Comparison of ENCODE assay signal across 9 mouse cellular contexts in the genomic region with DNA sequence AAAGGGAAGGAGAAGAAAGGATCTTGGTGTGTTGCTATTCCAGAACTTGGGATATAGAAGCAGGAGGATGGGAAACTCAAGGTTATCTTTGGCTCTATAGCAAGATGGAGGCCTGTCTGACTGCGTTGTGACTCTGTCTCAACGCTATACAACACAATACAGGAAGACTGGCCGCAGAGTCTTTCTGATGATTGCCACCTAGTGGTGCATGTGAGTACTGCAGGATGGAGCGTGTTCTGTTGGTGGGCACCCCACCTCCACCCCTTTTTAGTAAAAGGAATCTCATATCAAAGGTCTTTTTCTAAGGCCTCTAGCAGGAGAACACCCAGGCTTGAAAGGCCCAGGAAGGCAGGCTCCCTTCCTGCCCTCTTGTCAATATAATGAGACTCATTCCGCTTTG. TPM values are rescaled to one million over a fixed set of nuclear protein-coding genes. Genes with fewer than 3 reads are reported as not detected.
DNase-seq lines count a peak whose midpoint lies in the region; ATAC-seq and TF ChIP-seq lines count a peak whose summit lies in the region.
"Had no signal": no experiment of that assay in that cellular context is flagged by ENCODE, and none has a peak within 500 bp of the region (broad histone marks: within the 10 kb centered on the region; RNA-seq: fewer than 3 reads in every experiment).

No protein-coding gene starts in this region.

- no peaks in the 10 kb centered on the region for H3K9me3 ChIP-seq in lung, embryonic 14.5 days (ENCODE audit: low read depth, low read length)
- H3K9me3 ChIP-seq: hindbrain, embryonic 15.5 days had no signal

- peak; percentile 88 for TF ChIP-seq CTCF in brain, embryonic 14.5 days (IDR thresholded peaks at IDR 0.05; ENCODE audit: borderline replicate concordance, extremely low read depth, insufficient read depth, insufficient read length)
- peak; percentile 95 for TF ChIP-seq CTCF in lung, embryonic 14.5 days (IDR thresholded peaks at IDR 0.05; ENCODE audit: low read depth)

- H3K27ac ChIP-seq in lung, embryonic 14.5 days (ENCODE audit: low read depth): no peak overlapping the region
- H3K27ac ChIP-seq: hindbrain, embryonic 15.5 days had no signal

- peak; percentile 86 for DNase-seq in 3T3-L1 (ENCODE audit: low read depth, low spot score)
- peak; percentile 90 to 94 for DNase-seq in CD8-positive naive resting alpha-beta T cell, adult 2 months (ENCODE audit: low read depth in 2 of 2, low spot score in 2 of 2)
- DNase-seq in brain, embryonic 14.5 days (ENCODE audit: low read depth): peak; percentile 79
- DNase-seq in frontal cortex, postnatal 10 days (ENCODE audit: low spot score in 2 of 2): peak; percentile 44 to 76
- peak; percentile 90 to 91 for DNase-seq in kidney, postnatal 4 days
- DNase-seq in lung, embryonic 14.5 days: peak; percentile 92
- DNase-seq in right cerebral cortex, postnatal 14 days: peak; percentile 88

- 14% methylated on average over 5 of the region's 5 CpGs for WGBS in lung, embryonic 14.5 days

- no peak overlapping the region for H3K4me3 ChIP-seq in lung, embryonic 14.5 days (ENCODE audit: low read depth, low read length)
- H3K4me3 ChIP-seq: hindbrain, embryonic 15.5 days had no signal

- H3K36me3 ChIP-seq in lung, embryonic 14.5 days (ENCODE audit: insufficient read depth): no peaks in the 10 kb centered on the region
- H3K36me3 ChIP-seq: hindbrain, embryonic 15.5 days had no signal

- ATAC-seq in lung, embryonic 14.5 days (ENCODE audit: insufficient read depth): no peak
- ATAC-seq in erythroblast, adult 5-6 weeks (replicated peaks; ENCODE audit: low FRiP score, poor library complexity, severe bottlenecking): no peak

- no peak overlapping the region for H3K4me2 ChIP-seq in lung, embryonic 14.5 days
- H3K4me2 ChIP-seq: hindbrain, embryonic 15.5 days had no signal

- H3K4me1 ChIP-seq in lung, embryonic 14.5 days (ENCODE audit: insufficient read depth): no peaks in the 10 kb centered on the region

- H3K27me3 ChIP-seq in lung, embryonic 14.5 days (ENCODE audit: insufficient read depth, low read length): peaks cover under 1% of the 10 kb centered on the region; the same call in 1 of the 2 replicates

- no peak for TF ChIP-seq POLR2A in brain, embryonic 14.5 days (IDR thresholded peaks at IDR 0.05; ENCODE audit: borderline replicate concordance, extremely low read depth, insufficient read depth, insufficient read length, poor library complexity, severe bottlenecking)

- H3K9ac ChIP-seq in lung, embryonic 14.5 days: no peak overlapping the region
- H3K9ac ChIP-seq: hindbrain, embryonic 15.5 days had no signal

RNA-seq across cellular contexts. Expression of a gene that starts 36.5 kb away (rescaled TPM):
- 6.7 and 7.0 TPM in 2 replicates for polyA plus RNA-seq in brain, embryonic 14.5 days (2012; rRNA removed)
- 16.8 and 20.6 TPM in 2 replicates for polyA plus RNA-seq in lung, embryonic 14.5 days (2014; fragmentation: Nextera tagmentation; extraction: Ambion mirVana)
- 5.6 and 7.9 TPM in 2 replicates for total RNA-seq in erythroblast, adult 5-6 weeks (2015; ENCODE audit: low replicate concordance)
- 4.9 and 5.7 TPM in 2 replicates for total RNA-seq in erythroblast, adult 5-6 weeks (2017; ENCODE audit: low replicate concordance)

RNA-seq across cellular contexts. Expression of a gene that starts 59.7 kb away (rescaled TPM):
- polyA plus RNA-seq in brain, embryonic 14.5 days (2012; rRNA removed): 4.6 and 6.3 TPM in 2 replicates
- polyA plus RNA-seq in lung, embryonic 14.5 days (2014; fragmentation: Nextera tagmentation; extraction: Ambion mirVana): 3.1 and 3.9 TPM in 2 replicates
- total RNA-seq in erythroblast, adult 5-6 weeks (2015; ENCODE audit: low replicate concordance): 1.5 and 2.7 TPM in 2 replicates
- 2.8 and 4.3 TPM in 2 replicates for total RNA-seq in erythroblast, adult 5-6 weeks (2017; ENCODE audit: low replicate concordance)
